Mouse (Mus musculus) lung, postnatal 0 days (tissue): ENCODE data around the gene Wdr12.

Experiments
- CTCF ChIP-seq: IDR thresholded peaks from 2 replicates; pipeline ENCODE4 v1.5.1; 2016; ENCODE audit warnings: antibody characterized with exemption, mild to moderate bottlenecking
- EP300 ChIP-seq: IDR thresholded peaks from 2 replicates; pipeline ENCODE4 v1.6.1; 2016; ENCODE audit warnings: antibody characterized with exemption, mild to moderate bottlenecking, control low read depth

- TF ChIP-seq CTCF (no peak), EP300 (no peak)
These were observed 42.1 kb downstream of the Wdr12 start for GRCm38 (mm10) chr1:60056310-60056709.
